Mouse (Mus musculus) small intestine, adult 2 months (tissue): ENCODE data around the gene Pvr. TPM values are rescaled to one million over a fixed set of nuclear protein-coding genes. Genes with fewer than 3 reads are reported as not detected.
A peak's percentile ranks its signal among the peaks of the same experiment; 100 is the strongest.

Experiments
- H3K27ac ChIP-seq: fragments of 200-500 bp; 2 replicates; pipeline ENCODE4 v1.5.1; 2012; ENCODE audit warnings: low read depth, low read length, control low read depth, inconsistent platforms; ENCODE audit not compliant: insufficient read depth
- H3K27me3 ChIP-seq: fragments of 200-500 bp; 2 replicates; pipeline ENCODE4 v1.6.1; 2012; ENCODE audit warnings: mild to moderate bottlenecking, moderate library complexity, low read length, inconsistent platforms; ENCODE audit not compliant: control insufficient read depth, insufficient read depth
- H3K36me3 ChIP-seq: fragments of 200-500 bp; 2 replicates; pipeline ENCODE4 v1.6.1; 2012; ENCODE audit warnings: mild to moderate bottlenecking, low read length, control low read depth, inconsistent platforms; ENCODE audit not compliant: control insufficient read depth, insufficient read depth
- H3K4me1 ChIP-seq: fragments of 200-500 bp; 2 replicates; pipeline ENCODE4 v1.6.1; 2012; ENCODE audit warnings: low read length, inconsistent platforms, mixed read lengths; ENCODE audit not compliant: control insufficient read depth, insufficient read depth, insufficient read length
- H3K4me3 ChIP-seq: fragments of 200-500 bp; 2 replicates; pipeline ENCODE4 v1.5.1; 2012; ENCODE audit warnings: low read depth, mild to moderate bottlenecking, control low read depth, inconsistent platforms, low read length, moderate library complexity
- CTCF ChIP-seq: fragments of 200-500 bp; IDR thresholded peaks from 2 replicates; pipeline ENCODE4 v1.5.1; 2012; ENCODE audit warnings: low read depth, mild to moderate bottlenecking, control low read depth, inconsistent platforms, low read length, moderate library complexity, mixed read lengths; ENCODE audit not compliant: insufficient replicate concordance, insufficient read length; ENCODE audit errors: extremely low read depth
- POLR2A ChIP-seq: fragments of 200-500 bp; IDR thresholded peaks from 2 replicates; pipeline ENCODE4 v1.6.1; 2012; ENCODE audit warnings: low read depth, mild to moderate bottlenecking, control low read depth, inconsistent platforms, low read length, moderate library complexity
- WGBS: fragments of 180-500 bp; shearing (Covaris S2); methylation state at CpG from one replicate; pipeline ENCODE4 v1.1.7; 2018; 5-methylcytosine and 5-hydroxymethylcytosine counted together
- polyA plus RNA-seq: library from polyadenylated mRNA; depleted of rRNA; stranded (reverse); fragments of >200 nt; gene quantifications from 2 replicates; pipeline ENCODE4 v1.2.3, GENCODE M21; 2012; rRNA removed

The Pvr gene
- polyA plus RNA-seq: 5.7 and 14.3 TPM in 2 replicates

DNA sequence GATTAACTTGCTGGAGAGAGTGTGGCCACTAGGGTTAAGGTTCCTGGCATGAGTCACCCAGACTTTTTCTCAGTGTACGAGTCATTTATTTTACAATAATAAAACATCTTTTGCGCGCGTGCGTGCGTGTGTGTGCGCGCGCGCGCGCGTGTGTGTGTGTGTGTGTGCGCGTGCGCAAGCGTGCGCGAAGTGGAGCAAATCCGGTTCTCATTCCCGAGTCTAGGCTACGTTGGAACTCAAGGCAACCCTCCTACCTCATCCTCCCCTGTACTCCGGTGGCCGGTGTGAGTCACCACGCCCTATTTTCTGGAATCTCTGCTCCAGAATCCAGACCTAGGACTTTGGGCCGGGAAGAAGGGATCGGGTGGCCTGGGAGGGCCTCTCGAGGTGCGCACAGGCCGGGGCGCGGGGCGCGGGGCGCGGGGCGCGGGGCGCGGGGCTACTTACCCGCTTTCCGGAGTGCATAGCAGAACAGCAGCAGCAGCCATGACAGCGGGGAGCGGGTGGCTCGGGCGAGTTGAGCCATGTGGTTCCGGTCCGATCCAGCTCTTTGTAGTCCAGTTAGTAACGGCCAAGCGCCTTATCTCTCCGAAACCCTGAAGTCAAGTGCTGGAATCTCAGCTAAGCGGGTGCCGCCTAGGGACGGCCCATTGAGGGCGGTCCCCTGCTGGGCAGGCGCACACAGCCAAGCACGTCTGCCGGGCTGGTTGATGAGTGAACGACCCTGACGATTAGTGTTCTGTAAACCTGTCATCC is at the start of gene Pvr:
TSS of gene Pvr (minus strand) at position 655 of the 756 bp plus-strand sequence.
- TF ChIP-seq POLR2A: peak; percentile 36
- no peak for TF ChIP-seq CTCF
- H3K27me3 ChIP-seq: no peaks in the 10 kb centered on the region
- H3K4me3 ChIP-seq: peak within 1 kb of the TSS; percentile 80
- peaks cover 16% of the 10 kb centered on the region for H3K36me3 ChIP-seq
- WGBS: under 1% methylated on average over 60 of the region's 60 CpGs
- H3K27ac ChIP-seq: peak within 1 kb of the TSS; percentile 81
- no peaks in the 10 kb centered on the region for H3K4me1 ChIP-seq

DNA sequence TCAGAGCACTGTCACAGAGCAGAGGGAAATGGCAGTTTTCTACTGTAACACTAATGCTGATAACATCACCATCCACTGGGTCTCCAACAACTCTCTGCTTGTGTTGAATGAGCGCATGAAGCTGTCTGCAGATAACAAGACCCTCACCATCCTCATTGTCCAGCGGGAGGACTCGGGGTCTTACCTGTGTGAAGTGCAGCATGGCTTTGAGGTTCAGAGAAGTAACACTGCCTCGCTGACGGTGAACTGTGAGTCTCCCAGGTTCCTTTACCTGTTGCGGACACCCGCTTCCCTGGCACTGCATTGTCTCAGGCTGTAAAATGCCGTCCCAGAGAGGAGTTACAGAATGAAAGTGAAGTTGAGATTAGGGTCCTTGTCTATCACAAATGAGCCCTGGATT is 49.2 kb upstream of the Pvr start:
- Histone ChIP-seq H3K36me3 (peaks cover 21% of the 10 kb centered on the region), H3K27me3 (no peaks in the 10 kb centered on the region), H3K27ac (no peak overlapping the region), H3K4me3 (no peak overlapping the region), H3K4me1 (peaks cover 14% of the 10 kb centered on the region)
- 97% methylated on average over 8 of the region's 8 CpGs for WGBS
- TF ChIP-seq POLR2A (no peak), CTCF (no peak)

DNA sequence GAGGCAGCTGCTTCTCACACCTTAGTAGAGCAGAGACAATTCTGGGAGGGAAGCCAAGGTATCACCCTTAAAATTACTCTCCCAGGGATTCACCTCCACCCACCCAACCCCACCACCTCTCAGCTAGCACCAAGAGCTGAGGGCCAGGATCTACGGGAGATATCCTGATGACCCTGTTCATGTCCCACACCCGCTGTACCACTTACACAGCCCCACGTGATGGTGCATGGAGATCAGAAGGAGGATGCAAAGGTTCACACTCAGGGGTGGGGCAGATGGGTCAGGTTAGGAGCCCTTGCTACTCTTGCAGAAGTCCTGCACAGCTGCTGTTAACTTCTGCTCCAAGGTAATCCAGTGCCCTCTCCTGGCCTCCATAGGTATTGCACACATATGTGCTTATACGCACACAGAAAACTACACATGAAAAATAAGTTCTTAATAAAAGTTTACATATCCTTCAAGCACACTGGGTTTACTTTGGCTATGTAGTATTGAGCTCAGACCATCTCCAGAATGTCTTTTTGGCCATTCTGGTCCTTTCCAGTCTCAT is 48.7 kb upstream of the Pvr start:
- no peak overlapping the region for H3K27ac ChIP-seq
- WGBS: 93% methylated on average over 4 of the region's 4 CpGs
- no peaks in the 10 kb centered on the region for H3K27me3 ChIP-seq
- no peak overlapping the region for H3K4me3 ChIP-seq
- H3K36me3 ChIP-seq: peaks cover 19% of the 10 kb centered on the region
- peaks cover 18% of the 10 kb centered on the region for H3K4me1 ChIP-seq
- TF ChIP-seq POLR2A (no peak), CTCF (peak; percentile 42; the same call in 1 of the 2 replicates)

DNA sequence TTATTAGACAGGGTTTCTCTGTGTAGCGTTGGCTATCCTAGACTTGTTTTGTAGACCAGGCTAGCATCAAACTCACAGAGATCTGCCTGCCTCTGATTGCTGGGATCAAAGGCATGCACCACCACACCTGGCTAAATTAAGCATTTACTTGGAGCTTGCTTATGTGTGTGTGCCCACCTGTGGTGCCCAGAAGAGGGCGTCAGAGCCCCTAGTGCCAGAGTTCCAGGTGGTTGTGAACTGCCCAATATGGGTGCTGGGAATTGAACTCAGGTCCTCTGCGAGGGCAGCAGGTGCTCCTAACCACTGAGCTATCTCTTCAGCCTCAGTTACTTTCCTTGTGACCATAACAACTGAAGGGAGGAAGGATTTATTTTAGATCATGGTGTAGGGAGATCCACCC is 48.1 kb upstream of the Pvr start:
- Histone ChIP-seq H3K27ac (no peak overlapping the region), H3K4me1 (peaks cover 22% of the 10 kb centered on the region), H3K36me3 (peaks cover 17% of the 10 kb centered on the region), H3K4me3 (no peak overlapping the region), H3K27me3 (no peaks in the 10 kb centered on the region)
- 82% methylated on average over 3 of the region's 3 CpGs for WGBS
- TF ChIP-seq CTCF (no peak), POLR2A (no peak)

DNA sequence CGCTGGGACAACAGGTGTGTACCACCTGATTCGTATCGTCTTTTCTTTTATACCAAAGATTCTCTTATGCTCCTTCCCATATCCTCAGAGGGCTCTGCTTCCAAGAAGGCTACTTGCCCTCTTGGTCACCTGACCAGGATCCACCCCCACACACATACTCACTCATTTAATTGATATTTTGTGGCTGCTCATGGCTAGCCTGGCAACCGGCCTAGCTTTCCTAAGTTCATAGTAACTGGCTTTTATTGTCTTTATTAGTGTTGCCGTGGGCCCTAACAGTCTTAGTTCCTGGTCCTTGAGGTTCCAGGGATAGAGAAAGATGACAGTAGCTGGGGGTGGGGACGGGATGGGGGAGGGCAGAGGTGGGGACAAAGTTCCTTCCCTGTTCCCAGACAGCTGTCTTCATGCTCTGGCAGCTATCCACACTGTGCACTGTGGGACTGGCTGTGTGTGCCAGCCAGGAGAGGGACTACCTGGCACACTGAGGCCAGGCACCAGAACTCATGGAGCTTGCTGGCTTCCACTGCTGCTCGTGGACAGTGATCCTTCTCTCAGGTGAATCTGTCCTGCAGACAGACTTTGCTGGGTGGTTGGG is 44.1 kb upstream of the Pvr start, which contains the start of gene Ceacam20:
TSS of gene Ceacam20 (plus strand) at position 428 of the 595 bp plus-strand sequence.
- no peaks in the 10 kb centered on the region for H3K27me3 ChIP-seq
- peak within 1 kb of the TSS; percentile 92 for H3K27ac ChIP-seq
- peak within 1 kb of the TSS; percentile 63 for H3K4me3 ChIP-seq
- no peak for TF ChIP-seq CTCF
- TF ChIP-seq POLR2A: peak; percentile 86; the same call in 1 of the 2 replicates
- H3K36me3 ChIP-seq: peaks cover 8% of the 10 kb centered on the region
- H3K4me1 ChIP-seq: peaks cover 28% of the 10 kb centered on the region
- 37% methylated on average over 7 of the region's 7 CpGs for WGBS

DNA sequence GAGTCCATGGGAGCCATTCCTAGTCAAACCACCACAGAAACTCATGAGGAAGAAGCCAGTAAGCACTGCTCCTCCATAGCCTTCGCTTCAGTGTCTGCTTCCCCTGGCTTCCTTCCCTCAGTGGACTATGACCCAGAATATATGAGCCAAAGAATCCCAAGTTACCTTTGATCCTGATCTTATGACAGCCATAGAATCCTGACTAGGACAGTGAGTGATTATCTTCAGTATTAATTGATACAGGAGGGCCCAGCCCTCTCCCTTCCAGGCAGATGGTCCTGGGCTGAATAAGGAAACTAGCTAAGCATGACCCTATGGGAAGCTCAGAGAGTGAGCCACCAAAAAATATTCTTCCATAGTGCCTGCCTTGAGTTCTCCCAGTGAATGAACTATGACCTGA is 41.5 kb upstream of the Pvr start:
- TF ChIP-seq CTCF (no peak), POLR2A (no peak; the same call in 1 of the 2 replicates)
- WGBS: 20% methylated on average over 1 of the region's 1 CpGs
- H3K27me3 ChIP-seq: no peaks in the 10 kb centered on the region
- H3K27ac ChIP-seq: peak overlapping the region; percentile 97
- H3K4me1 ChIP-seq: peaks cover 31% of the 10 kb centered on the region
- no peak overlapping the region for H3K4me3 ChIP-seq
- no peaks in the 10 kb centered on the region; the same call in 1 of the 2 replicates for H3K36me3 ChIP-seq

DNA sequence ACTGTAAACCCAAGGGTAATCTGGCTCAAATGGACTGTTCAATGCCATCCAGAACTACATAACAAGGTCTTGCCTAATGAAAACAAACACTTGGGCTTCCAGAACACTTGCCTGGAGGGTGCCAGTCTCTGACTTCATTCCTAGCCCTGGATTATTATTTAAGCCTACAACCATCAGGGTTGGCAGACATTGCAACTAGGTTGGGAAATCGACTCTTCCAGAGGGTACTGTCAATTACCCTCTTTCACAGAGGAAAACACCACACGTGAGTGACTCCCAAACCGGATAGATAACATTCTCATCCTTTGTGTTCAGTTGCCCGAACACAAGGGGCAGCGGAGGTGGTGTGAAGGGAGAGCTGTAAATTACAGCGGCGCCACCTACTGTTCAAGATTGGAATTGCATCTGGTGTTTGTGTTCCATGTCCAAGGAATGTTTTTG is 35.4 kb upstream of the Pvr start:
- Histone ChIP-seq H3K4me3 (no peak overlapping the region), H3K4me1 (peaks cover 24% of the 10 kb centered on the region), H3K27me3 (no peaks in the 10 kb centered on the region), H3K36me3 (no peaks in the 10 kb centered on the region), H3K27ac (no peak overlapping the region)
- TF ChIP-seq CTCF (peak; percentile 88; the same call in 1 of the 2 replicates), POLR2A (no peak)
- WGBS: 2% methylated on average over 7 of the region's 7 CpGs
